Comparison of ENCODE assay signal across 8 mouse cellular contexts in the genomic region with DNA sequence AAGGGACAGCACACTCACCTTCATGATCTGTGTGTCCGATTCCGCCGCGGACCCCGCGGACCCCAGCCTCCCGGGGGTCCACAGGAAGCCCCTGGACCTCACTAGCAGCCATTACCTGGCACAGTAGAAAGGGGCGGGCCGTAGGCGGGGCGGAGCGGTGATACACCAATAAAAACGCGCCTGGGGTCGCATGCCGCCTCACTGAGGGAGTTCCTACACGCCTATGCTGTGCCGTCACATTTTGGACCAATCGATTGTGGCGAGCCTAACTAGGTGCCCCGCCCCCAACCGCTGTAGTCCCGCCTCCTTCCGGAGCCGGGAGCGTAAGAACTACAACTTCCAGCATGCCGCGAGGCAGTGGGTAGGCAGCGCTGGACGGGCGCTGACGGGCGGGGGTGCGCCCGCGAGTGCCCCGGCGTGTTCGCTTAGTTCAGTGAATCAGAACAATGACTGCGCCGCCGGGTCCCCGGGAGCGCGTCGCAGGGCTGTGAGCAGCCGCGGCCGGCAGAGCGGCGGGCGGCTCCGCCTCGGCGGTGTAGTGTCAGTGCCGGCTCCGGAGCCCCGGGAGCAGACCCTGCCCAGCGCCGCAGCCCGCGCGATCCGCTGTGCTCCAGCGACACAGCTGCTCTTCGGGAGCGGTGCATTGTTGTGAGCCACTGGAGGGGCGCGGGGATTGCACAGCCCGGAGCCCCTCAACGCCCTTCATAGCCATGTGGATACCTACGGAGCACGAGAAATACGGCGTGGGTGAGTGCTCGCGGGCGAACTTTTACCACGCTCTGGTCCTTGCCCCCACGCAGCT. TPM values are rescaled to one million over a fixed set of nuclear protein-coding genes. Genes with fewer than 3 reads are reported as not detected.
DNase-seq lines count a peak whose midpoint lies in the region; ATAC-seq and TF ChIP-seq lines count a peak whose summit lies in the region.

Zfp277 (minus strand) TSS at position 255 of the 802 bp plus-strand sequence.
Dock4 (plus strand) TSS at position 305 of the 802 bp plus-strand sequence.

- peaks cover 15% of the 10 kb centered on the region for H3K4me1 ChIP-seq in bone marrow macrophage, adult 2 months (ENCODE audit: control insufficient read depth, insufficient read depth, low read length)
- H3K4me1 ChIP-seq in embryonic fibroblast, embryonic 13.5 days (ENCODE audit: control insufficient read depth, insufficient read depth, low read length): no peaks in the 10 kb centered on the region; the same call in 1 of the 2 replicates
- H3K4me1 ChIP-seq in kidney, embryonic 14.5 days (ENCODE audit: control insufficient read depth, insufficient read depth, low read length): peaks cover 17% of the 10 kb centered on the region; the same call in 1 of the 2 replicates
- peaks cover 21% of the 10 kb centered on the region for H3K4me1 ChIP-seq in limb, embryonic 15.5 days

- H3K9me3 ChIP-seq in kidney, embryonic 14.5 days (ENCODE audit: control insufficient read depth, low read length): no peaks in the 10 kb centered on the region
- H3K9me3 ChIP-seq in limb, embryonic 15.5 days: no peaks in the 10 kb centered on the region

- WGBS in kidney, embryonic 14.5 days: under 1% methylated on average over 69 of the region's 80 CpGs
- under 1% methylated on average over 79 of the region's 80 CpGs for WGBS in limb, embryonic 15.5 days

- peak; percentile 97 for ATAC-seq in kidney, embryonic 14.5 days (ENCODE audit: low FRiP score, low TSS enrichment)
- peak; percentile 100 for ATAC-seq in limb, embryonic 15.5 days (ENCODE audit: insufficient number of reproducible peaks, low FRiP score, low TSS enrichment, low read depth)

- peak within 1 kb of the TSS; percentile 72 for H3K4me2 ChIP-seq in kidney, embryonic 14.5 days (replicated peaks; ENCODE audit: low read depth, low read length)
- peak within 1 kb of the TSS; percentile 90 for H3K4me2 ChIP-seq in limb, embryonic 15.5 days

- peak within 1 kb of the TSS; percentile 86 for H3K4me3 ChIP-seq in bone marrow macrophage, adult 2 months (ENCODE audit: insufficient read depth, low read length)
- H3K4me3 ChIP-seq in embryonic fibroblast, embryonic 13.5 days (ENCODE audit: insufficient read depth, low read length): peak within 1 kb of the TSS; percentile 88
- peak within 1 kb of the TSS; percentile 78 for H3K4me3 ChIP-seq in kidney, embryonic 14.5 days (ENCODE audit: low read length)
- H3K4me3 ChIP-seq in limb, embryonic 15.5 days: peak within 1 kb of the TSS; percentile 81

- no peak for TF ChIP-seq CTCF in bone marrow macrophage, adult 2 months (IDR thresholded peaks at IDR 0.05; ENCODE audit: low read depth, low read length)
- TF ChIP-seq CTCF in embryonic fibroblast, embryonic 13.5 days (IDR thresholded peaks at IDR 0.05; ENCODE audit: borderline replicate concordance, insufficient read depth, low read length): no peak

- peak; percentile 99 for DNase-seq in A20 (ENCODE audit: low read depth, low spot score)
- peak; percentile 99 to 100 for DNase-seq in heart, adult 9 months (ENCODE audit: low spot score in 2 of 2)
- DNase-seq in monocyte, adult 2 months (ENCODE audit: low read depth in 1 of 2, low spot score in 2 of 2): peak; percentile 94 to 96
- peak; percentile 98 for DNase-seq in spleen, postnatal 36 days (ENCODE audit: low spot score in 2 of 2)

- no peaks in the 10 kb centered on the region for H3K27me3 ChIP-seq in kidney, embryonic 14.5 days (ENCODE audit: control insufficient read depth, insufficient read depth, low read length)
- H3K27me3 ChIP-seq in limb, embryonic 15.5 days: no peaks in the 10 kb centered on the region

- peak within 1 kb of the TSS; percentile 43 for H3K27ac ChIP-seq in bone marrow macrophage, adult 2 months (ENCODE audit: insufficient read depth, low read depth, low read length)
- H3K27ac ChIP-seq in embryonic fibroblast, embryonic 13.5 days (ENCODE audit: insufficient read depth, low read length): peak within 1 kb of the TSS; percentile 18; the same call in 1 of the 2 replicates
- H3K27ac ChIP-seq in kidney, embryonic 14.5 days (ENCODE audit: low read depth, low read length): peak within 1 kb of the TSS; percentile 76
- peak within 1 kb of the TSS; percentile 86 for H3K27ac ChIP-seq in limb, embryonic 15.5 days

- H3K36me3 ChIP-seq in kidney, embryonic 14.5 days (ENCODE audit: control insufficient read depth, insufficient read depth, low read length): no peaks in the 10 kb centered on the region
- no peaks in the 10 kb centered on the region for H3K36me3 ChIP-seq in limb, embryonic 15.5 days

- peak within 1 kb of the TSS; percentile 74 for H3K9ac ChIP-seq in kidney, embryonic 14.5 days (ENCODE audit: low read depth, low read length)
- peak within 1 kb of the TSS; percentile 77 for H3K9ac ChIP-seq in limb, embryonic 15.5 days

- TF ChIP-seq POLR2A in bone marrow macrophage, adult 2 months (IDR thresholded peaks at IDR 0.05; ENCODE audit: borderline replicate concordance, low read depth, low read length): no peak
- TF ChIP-seq POLR2A in embryonic fibroblast, embryonic 13.5 days (IDR thresholded peaks at IDR 0.05; ENCODE audit: low read depth, low read length): peak; percentile 66

RNA-seq across cellular contexts. Expression of gene Zfp277, which starts in this region (rescaled TPM):
- polyA plus RNA-seq in bone marrow macrophage, adult 2 months (2012; ENCODE audit: insufficient read depth, insufficient read length, missing spikeins): 29.0 and 30.4 TPM in 2 replicates
- polyA plus RNA-seq in embryonic fibroblast, embryonic 13.5 days (2011; ENCODE audit: insufficient read length, low read depth, missing spikeins): 15.4 and 22.6 TPM in 2 replicates
- 48.4 and 51.9 TPM in 2 replicates for polyA plus RNA-seq in kidney, embryonic 14.5 days (2014; fragmentation: Nextera tagmentation; extraction: Ambion mirVana)
- 33.7 and 35.2 TPM in 2 replicates for polyA plus RNA-seq in limb, embryonic 15.5 days (2015; fragmentation: Nextera tagmentation; extraction: Ambion mirVana)

RNA-seq across cellular contexts. Expression of gene Dock4, which starts in this region (rescaled TPM):
- 17.7 and 18.6 TPM in 2 replicates for polyA plus RNA-seq in bone marrow macrophage, adult 2 months (2012; ENCODE audit: insufficient read depth, insufficient read length, missing spikeins)
- 12.0 and 12.7 TPM in 2 replicates for polyA plus RNA-seq in embryonic fibroblast, embryonic 13.5 days (2011; ENCODE audit: insufficient read length, low read depth, missing spikeins)
- 12.2 and 17.9 TPM in 2 replicates for polyA plus RNA-seq in kidney, embryonic 14.5 days (2014; fragmentation: Nextera tagmentation; extraction: Ambion mirVana)
- 11.0 and 13.6 TPM in 2 replicates for polyA plus RNA-seq in limb, embryonic 15.5 days (2015; fragmentation: Nextera tagmentation; extraction: Ambion mirVana)

Comparison
In these comparisons a context has a peak if more than half of its experiments do, and no peak if none do; other contexts are left out.
1. Peak in every context shown above with its lines: DNase-seq, ATAC-seq, H3K4me3 ChIP-seq and H3K27ac ChIP-seq.
2. H3K27ac ChIP-seq: peak in every context shown above with its lines; median percentile 86 in limb, embryonic 15.5 days; 76 in kidney, embryonic 14.5 days; 43 in bone marrow macrophage, adult 2 months; 18 in embryonic fibroblast, embryonic 13.5 days.